33 mouse cellular contexts compared by ENCODE assay signal in genomic region chr7:102422036-102422435, GRCm38 (mm10). TPM values are rescaled to one million over a fixed set of nuclear protein-coding genes. Genes with fewer than 3 reads are reported as not detected.
"Had no signal": no experiment of that assay in that cellular context is flagged by ENCODE, and none has a peak within 500 bp of the region (broad histone marks: within the 10 kb centered on the region; RNA-seq: fewer than 3 reads in every experiment).

No protein-coding gene starts in this region.

- H3K27ac ChIP-seq: embryonic facial prominence, embryonic 10.5 days; embryonic facial prominence, embryonic 12.5 days; embryonic facial prominence, embryonic 13.5 days; embryonic facial prominence, embryonic 15.5 days; forebrain, embryonic 10.5 days; forebrain, embryonic 12.5 days; forebrain, embryonic 13.5 days; forebrain, embryonic 15.5 days; heart, adult 2 months; heart, embryonic 10.5 days had no signal

- H3K27me3 ChIP-seq: embryonic facial prominence, embryonic 12.5 days; embryonic facial prominence, embryonic 13.5 days; embryonic facial prominence, embryonic 15.5 days; forebrain, embryonic 12.5 days; forebrain, embryonic 13.5 days; forebrain, embryonic 15.5 days; heart, embryonic 12.5 days had no signal

- H3K36me3 ChIP-seq: embryonic facial prominence, embryonic 10.5 days; embryonic facial prominence, embryonic 12.5 days; embryonic facial prominence, embryonic 15.5 days; forebrain, embryonic 10.5 days; forebrain, embryonic 12.5 days; forebrain, embryonic 15.5 days; heart, embryonic 10.5 days; heart, embryonic 12.5 days had no signal

- H3K9ac ChIP-seq: embryonic facial prominence, embryonic 12.5 days; embryonic facial prominence, embryonic 13.5 days; embryonic facial prominence, embryonic 15.5 days; forebrain, embryonic 12.5 days; forebrain, embryonic 13.5 days; forebrain, embryonic 15.5 days; forebrain, postnatal 0 days; heart, embryonic 12.5 days had no signal

- DNase-seq: cerebellum, adult 2 months; cerebellum, adult 8-10 months; cerebellum, adult 9-10 months; cerebellum, adult 9-11 months; cerebellum, postnatal 10 days; cerebellum, postnatal 14 days; cerebellum, postnatal 25 days; cerebellum, postnatal 36 days; embryo, embryonic 11 days; forebrain, postnatal 0 days; gastrocnemius, postnatal 10 days; gastrocnemius, postnatal 36 days; heart, adult 18-20 months; heart, adult 2 months had no signal

- H3K4me2 ChIP-seq: embryonic facial prominence, embryonic 12.5 days; embryonic facial prominence, embryonic 13.5 days; embryonic facial prominence, embryonic 15.5 days; forebrain, embryonic 12.5 days; forebrain, embryonic 13.5 days; forebrain, embryonic 15.5 days; heart, embryonic 12.5 days had no signal

- H3K9me3 ChIP-seq: embryonic facial prominence, embryonic 10.5 days; embryonic facial prominence, embryonic 12.5 days; embryonic facial prominence, embryonic 13.5 days; embryonic facial prominence, embryonic 15.5 days; forebrain, embryonic 10.5 days; forebrain, embryonic 12.5 days; forebrain, embryonic 13.5 days; forebrain, embryonic 15.5 days; heart, embryonic 10.5 days; heart, embryonic 12.5 days had no signal

- H3K4me3 ChIP-seq: embryonic facial prominence, embryonic 10.5 days; embryonic facial prominence, embryonic 12.5 days; embryonic facial prominence, embryonic 13.5 days; embryonic facial prominence, embryonic 15.5 days; erythroblast, embryonic 14.5 days; forebrain, embryonic 10.5 days; forebrain, embryonic 12.5 days; forebrain, embryonic 13.5 days; forebrain, embryonic 15.5 days; heart, adult 2 months; heart, embryonic 10.5 days; heart, embryonic 12.5 days had no signal

- ATAC-seq: forebrain, embryonic 13.5 days; forebrain, embryonic 14.5 days; forebrain, embryonic 15.5 days; forebrain, embryonic 16.5 days; forebrain, postnatal 0 days had no signal

- H3K4me1 ChIP-seq: embryonic facial prominence, embryonic 13.5 days; embryonic facial prominence, embryonic 15.5 days; forebrain, embryonic 12.5 days; forebrain, embryonic 13.5 days; forebrain, embryonic 15.5 days; heart, embryonic 10.5 days had no signal

RNA-seq across cellular contexts. Expression of gene Olfr543, which starts 59.4 kb away (rescaled TPM):
- total RNA-seq: common myeloid progenitor, adult 5-6 weeks; forebrain, postnatal 0 days; gastrocnemius, adult 8-10 months; gastrocnemius, postnatal 10 days; gastrocnemius, postnatal 36 days; gastrocnemius, postnatal 4 days; granulocyte monocyte progenitor cell, adult 5-6 weeks; heart, adult 18-20 months; heart, adult 2 months; heart, adult 8-10 months had no signal
- polyA plus RNA-seq: cerebellum, adult 2 months; cortical plate, adult 2 months; erythroblast, embryonic 14.5 days; forebrain, embryonic 14.5 days; heart, adult 2 months had no signal
